Mouse (Mus musculus): ENCODE data around the gene Gstcd.

GRCm38 (mm10) chr3:133090247-133091120 lies 1.3 kb downstream of the Gstcd start:
- TF ChIP-seq EP300 (IDR thresholded peaks at IDR 0.05; ENCODE audit: low read depth) (no peak), CTCF (IDR thresholded peaks at IDR 0.05; ENCODE audit: low read depth) (no peak)
